In genomic region chr9:21313394-21313793, GRCm38 (mm10) we compare ENCODE assay signal across 9 mouse cellular contexts. TPM values are rescaled to one million over a fixed set of nuclear protein-coding genes. Genes with fewer than 3 reads are reported as not detected.
DNase-seq lines count a peak whose midpoint lies in the region; ATAC-seq and TF ChIP-seq lines count a peak whose summit lies in the region.
"Had no signal": no experiment of that assay in that cellular context is flagged by ENCODE, and none has a peak within 500 bp of the region (broad histone marks: within the 10 kb centered on the region; RNA-seq: fewer than 3 reads in every experiment).

No protein-coding gene starts in this region.

- H3K27ac ChIP-seq in forebrain, embryonic 10.5 days, result no peak overlapping the region
- no peak overlapping the region for H3K27ac ChIP-seq in heart, embryonic 16.5 days (ENCODE audit: low read length)
- no peak overlapping the region for H3K27ac ChIP-seq in liver, embryonic 16.5 days (ENCODE audit: low read length)
- no peak overlapping the region for H3K27ac ChIP-seq in neural tube, embryonic 13.5 days (replicated peaks)
- H3K27ac ChIP-seq: embryonic facial prominence, embryonic 15.5 days had no signal

- H3K4me3 ChIP-seq in forebrain, embryonic 10.5 days, result no peak overlapping the region
- no peak overlapping the region for H3K4me3 ChIP-seq in heart, embryonic 16.5 days (ENCODE audit: low read length)
- H3K4me3 ChIP-seq in liver, embryonic 16.5 days (ENCODE audit: low read depth, low read length), result no peak overlapping the region
- no peak overlapping the region for H3K4me3 ChIP-seq in neural tube, embryonic 13.5 days
- H3K4me3 ChIP-seq: embryonic facial prominence, embryonic 15.5 days had no signal

- H3K4me2 ChIP-seq in heart, embryonic 16.5 days (ENCODE audit: low read depth, low read length), result no peak overlapping the region
- no peak overlapping the region for H3K4me2 ChIP-seq in liver, embryonic 16.5 days (ENCODE audit: low read depth, low read length)
- no peak overlapping the region for H3K4me2 ChIP-seq in neural tube, embryonic 13.5 days
- H3K4me2 ChIP-seq: embryonic facial prominence, embryonic 15.5 days had no signal

- WGBS in forebrain, embryonic 10.5 days, result 7% methylated on average over 11 of the region's 11 CpGs
- WGBS in heart, embryonic 16.5 days, result 7% methylated on average over 11 of the region's 11 CpGs
- 4% methylated on average over 11 of the region's 11 CpGs for WGBS in liver, embryonic 16.5 days (ENCODE audit: insufficient replicate concordance)
- 9% methylated on average over 11 of the region's 11 CpGs for WGBS in neural tube, embryonic 13.5 days

- no peaks in the 10 kb centered on the region for H3K9me3 ChIP-seq in forebrain, embryonic 10.5 days
- no peaks in the 10 kb centered on the region for H3K9me3 ChIP-seq in heart, embryonic 16.5 days (replicated peaks; ENCODE audit: control insufficient read depth, low read length)
- H3K9me3 ChIP-seq in liver, embryonic 16.5 days (replicated peaks; ENCODE audit: control insufficient read depth, low read length), result no peaks in the 10 kb centered on the region
- no peaks in the 10 kb centered on the region for H3K9me3 ChIP-seq in neural tube, embryonic 13.5 days
- H3K9me3 ChIP-seq: embryonic facial prominence, embryonic 15.5 days had no signal

- no peaks in the 10 kb centered on the region for H3K36me3 ChIP-seq in forebrain, embryonic 10.5 days (replicated peaks)
- no peaks in the 10 kb centered on the region for H3K36me3 ChIP-seq in heart, embryonic 16.5 days (ENCODE audit: control insufficient read depth, insufficient read depth)
- H3K36me3 ChIP-seq in liver, embryonic 16.5 days (ENCODE audit: control insufficient read depth, insufficient read depth), result no peaks in the 10 kb centered on the region
- no peaks in the 10 kb centered on the region for H3K36me3 ChIP-seq in neural tube, embryonic 13.5 days
- H3K36me3 ChIP-seq: embryonic facial prominence, embryonic 15.5 days had no signal

- TF ChIP-seq POLR2A in brain, embryonic 14.5 days (IDR thresholded peaks at IDR 0.05; ENCODE audit: borderline replicate concordance, extremely low read depth, insufficient read depth, insufficient read length, poor library complexity, severe bottlenecking), result no peak

- DNase-seq in CD4-positive, CD25-positive, alpha-beta regulatory T cell, adult 2 months (ENCODE audit: low read depth, low spot score), result peak; percentile 90
- DNase-seq in brain, embryonic 14.5 days (ENCODE audit: low read depth), result peak; percentile 78
- peak; percentile 88 for DNase-seq in forebrain, embryonic 10.5 days (ENCODE audit: extremely low spot score, low spot score)
- peak; percentile 93 to 94 for DNase-seq in kidney, postnatal 4 days
- peak; percentile 50 for DNase-seq in telencephalon, adult 2 months (ENCODE audit: low read depth, low spot score)

- H3K27me3 ChIP-seq in forebrain, embryonic 10.5 days (ENCODE audit: poor library complexity, severe bottlenecking), result peaks cover 34% of the 10 kb centered on the region
- peaks cover 7% of the 10 kb centered on the region for H3K27me3 ChIP-seq in heart, embryonic 16.5 days (ENCODE audit: control insufficient read depth, insufficient read depth, low read length)
- H3K27me3 ChIP-seq in liver, embryonic 16.5 days (ENCODE audit: control insufficient read depth, insufficient read depth, low read depth, low read length), result peaks cover 15% of the 10 kb centered on the region
- peaks cover 24% of the 10 kb centered on the region for H3K27me3 ChIP-seq in neural tube, embryonic 13.5 days

- peak; percentile 95 for TF ChIP-seq CTCF in brain, embryonic 14.5 days (IDR thresholded peaks at IDR 0.05; ENCODE audit: borderline replicate concordance, extremely low read depth, insufficient read depth, insufficient read length)

- ATAC-seq in heart, embryonic 16.5 days (replicated peaks; ENCODE audit: extremely low read depth, insufficient read depth, low FRiP score), result peak; percentile 80
- peak; percentile 86 for ATAC-seq in liver, embryonic 16.5 days (ENCODE audit: low read depth)
- peak; percentile 49; the same call in 1 of the 2 replicates for ATAC-seq in neural tube, embryonic 13.5 days (ENCODE audit: low read depth)

- no peak overlapping the region for H3K9ac ChIP-seq in heart, embryonic 16.5 days (ENCODE audit: low read length)
- H3K9ac ChIP-seq in liver, embryonic 16.5 days (ENCODE audit: low read depth, low read length), result no peak overlapping the region
- H3K9ac ChIP-seq in neural tube, embryonic 13.5 days, result no peak overlapping the region
- H3K9ac ChIP-seq: embryonic facial prominence, embryonic 15.5 days had no signal

- peaks cover 8% of the 10 kb centered on the region; the same call in 1 of the 2 replicates for H3K4me1 ChIP-seq in forebrain, embryonic 10.5 days
- H3K4me1 ChIP-seq in heart, embryonic 16.5 days (ENCODE audit: control insufficient read depth, insufficient read depth, low read length), result peaks cover 2% of the 10 kb centered on the region; the same call in 1 of the 2 replicates
- peaks cover 22% of the 10 kb centered on the region for H3K4me1 ChIP-seq in liver, embryonic 16.5 days (ENCODE audit: control insufficient read depth, low read depth, low read length)
- H3K4me1 ChIP-seq in neural tube, embryonic 13.5 days (replicated peaks), result 0 out of 2 replicates have a peak, but pooled peaks cover 6% of the 10 kb centered on the region

RNA-seq across cellular contexts. Expression of gene Ap1m2, which starts 1.3 kb away (rescaled TPM):
- polyA plus RNA-seq in brain, embryonic 14.5 days (2012; rRNA removed), result 2.4 and 2.9 TPM in 2 replicates
- polyA plus RNA-seq in forebrain, embryonic 10.5 days (2016; fragmentation: Nextera tagmentation; extraction: Ambion mirVana), result 6.3 and 8.5 TPM in 2 replicates
- 5.3 and 5.7 TPM in 2 replicates for polyA plus RNA-seq in heart, embryonic 16.5 days (2015; fragmentation: Nextera tagmentation; extraction: Ambion mirVana)
- polyA plus RNA-seq in liver, embryonic 16.5 days (2015; fragmentation: Nextera tagmentation; extraction: Ambion mirVana), result 0.08 and 1.1 TPM in 2 replicates
- polyA plus RNA-seq in neural tube, embryonic 13.5 days (2015; fragmentation: Nextera tagmentation; extraction: Ambion mirVana), result 0.89 and 1.1 TPM in 2 replicates

RNA-seq across cellular contexts. Expression of gene Slc44a2, which starts 7.1 kb away (rescaled TPM):
- polyA plus RNA-seq in brain, embryonic 14.5 days (2012; rRNA removed), result 70.1 and 75.6 TPM in 2 replicates
- polyA plus RNA-seq in forebrain, embryonic 10.5 days (2016; fragmentation: Nextera tagmentation; extraction: Ambion mirVana), result 62.6 and 71.5 TPM in 2 replicates
- 74.4 and 75.1 TPM in 2 replicates for polyA plus RNA-seq in heart, embryonic 16.5 days (2015; fragmentation: Nextera tagmentation; extraction: Ambion mirVana)
- 16.9 TPM in 2 replicates for polyA plus RNA-seq in liver, embryonic 16.5 days (2015; fragmentation: Nextera tagmentation; extraction: Ambion mirVana)
- polyA plus RNA-seq in neural tube, embryonic 13.5 days (2015; fragmentation: Nextera tagmentation; extraction: Ambion mirVana), result 70.1 and 73.1 TPM in 2 replicates

RNA-seq across cellular contexts. Expression of gene Cdkn2d, which starts 22.2 kb away (rescaled TPM):
- polyA plus RNA-seq in brain, embryonic 14.5 days (2012; rRNA removed), result 70.4 and 84.9 TPM in 2 replicates
- polyA plus RNA-seq in forebrain, embryonic 10.5 days (2016; fragmentation: Nextera tagmentation; extraction: Ambion mirVana), result 40.4 and 42.9 TPM in 2 replicates
- 105 and 110 TPM in 2 replicates for polyA plus RNA-seq in heart, embryonic 16.5 days (2015; fragmentation: Nextera tagmentation; extraction: Ambion mirVana)
- polyA plus RNA-seq in liver, embryonic 16.5 days (2015; fragmentation: Nextera tagmentation; extraction: Ambion mirVana), result 120 and 128 TPM in 2 replicates
- 95.5 and 114 TPM in 2 replicates for polyA plus RNA-seq in neural tube, embryonic 13.5 days (2015; fragmentation: Nextera tagmentation; extraction: Ambion mirVana)

RNA-seq across cellular contexts. Expression of gene Kri1, which starts 25.6 kb away (rescaled TPM):
- 32.9 and 36.3 TPM in 2 replicates for polyA plus RNA-seq in brain, embryonic 14.5 days (2012; rRNA removed)
- polyA plus RNA-seq in forebrain, embryonic 10.5 days (2016; fragmentation: Nextera tagmentation; extraction: Ambion mirVana), result 18.3 and 18.8 TPM in 2 replicates
- polyA plus RNA-seq in heart, embryonic 16.5 days (2015; fragmentation: Nextera tagmentation; extraction: Ambion mirVana), result 10.5 and 13.2 TPM in 2 replicates
- polyA plus RNA-seq in liver, embryonic 16.5 days (2015; fragmentation: Nextera tagmentation; extraction: Ambion mirVana), result 5.5 and 8.1 TPM in 2 replicates
- polyA plus RNA-seq in neural tube, embryonic 13.5 days (2015; fragmentation: Nextera tagmentation; extraction: Ambion mirVana), result 11.1 and 15.1 TPM in 2 replicates

RNA-seq across cellular contexts. Expression of gene Atg4d, which starts 48.3 kb away (rescaled TPM):
- polyA plus RNA-seq in brain, embryonic 14.5 days (2012; rRNA removed), result 38.1 and 45.9 TPM in 2 replicates
- polyA plus RNA-seq in forebrain, embryonic 10.5 days (2016; fragmentation: Nextera tagmentation; extraction: Ambion mirVana), result 45.2 and 48.5 TPM in 2 replicates
- 58.8 and 63.9 TPM in 2 replicates for polyA plus RNA-seq in heart, embryonic 16.5 days (2015; fragmentation: Nextera tagmentation; extraction: Ambion mirVana)
- 90.4 and 95.3 TPM in 2 replicates for polyA plus RNA-seq in liver, embryonic 16.5 days (2015; fragmentation: Nextera tagmentation; extraction: Ambion mirVana)
- 55.3 and 56.1 TPM in 2 replicates for polyA plus RNA-seq in neural tube, embryonic 13.5 days (2015; fragmentation: Nextera tagmentation; extraction: Ambion mirVana)
